Mouse (Mus musculus) adrenal gland, postnatal 14 days (tissue): Measurements from ENCODE around the gene Ccdc162. TPM values are rescaled to one million over a fixed set of nuclear protein-coding genes. Genes with fewer than 3 reads are reported as not detected.

ENCODE experiments used
- DNase-seq: peaks from one replicate; pipeline ENCODE4 v3.0.0; 2021; ENCODE audit warnings: mixed read lengths
- total RNA-seq: library from RNA; stranded (reverse); gene quantifications from 2 replicates; pipeline ENCODE4 v1.2.3, GENCODE M21; 2021

Ccdc162 gene
- total RNA-seq, 1 experiment from 2014 or later, result 0.82 TPM

DNA sequence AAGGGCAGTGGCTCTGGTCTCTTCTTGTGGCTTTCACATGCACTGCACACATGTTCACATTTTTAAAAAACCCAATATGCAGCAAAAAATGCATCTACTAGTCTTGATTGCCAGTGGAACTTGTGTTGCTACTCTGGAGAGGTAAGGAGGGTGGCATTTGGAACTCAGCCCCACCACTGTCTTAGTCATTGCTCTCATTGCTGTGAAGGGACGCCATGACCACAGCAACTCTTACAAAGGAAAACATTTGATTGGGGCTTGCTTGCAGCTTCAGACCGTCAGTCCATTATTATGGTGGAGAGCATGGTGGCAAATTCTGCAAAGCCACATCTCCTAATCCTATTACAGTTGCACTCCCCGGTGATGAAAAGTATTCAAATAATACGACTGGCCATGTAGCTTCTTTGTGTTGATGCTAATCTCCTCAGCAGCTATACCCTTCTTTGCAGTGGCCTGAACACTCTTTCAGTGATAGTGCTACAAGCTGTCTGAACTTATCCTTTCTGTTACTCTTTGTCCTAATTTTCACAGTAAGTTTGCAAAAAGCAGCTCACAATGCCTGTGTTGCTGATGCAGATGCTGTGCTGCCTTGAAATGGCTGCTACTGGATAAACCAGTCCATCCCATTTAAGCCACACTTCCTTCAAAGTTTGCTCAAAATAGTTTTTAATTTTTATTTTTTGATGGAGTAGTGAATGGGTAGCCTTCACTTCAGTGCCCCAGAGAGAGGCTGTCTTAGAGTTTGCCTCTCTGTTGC is 179.0 kb downstream of the Ccdc162 start:
- DNase-seq, result no peak

GRCm38 (mm10) chr10:41536714-41537113 is 179.7 kb downstream of the Ccdc162 start:
- DNase-seq, result no peak

- DNase-seq, result no peak
These were observed 180.4 kb downstream of the Ccdc162 start for GRCm38 (mm10) chr10:41535991-41536390.

- DNase-seq, result no peak
These were observed 186.5 kb downstream of the Ccdc162 start for GRCm38 (mm10) chr10:41529972-41530371.

DNA sequence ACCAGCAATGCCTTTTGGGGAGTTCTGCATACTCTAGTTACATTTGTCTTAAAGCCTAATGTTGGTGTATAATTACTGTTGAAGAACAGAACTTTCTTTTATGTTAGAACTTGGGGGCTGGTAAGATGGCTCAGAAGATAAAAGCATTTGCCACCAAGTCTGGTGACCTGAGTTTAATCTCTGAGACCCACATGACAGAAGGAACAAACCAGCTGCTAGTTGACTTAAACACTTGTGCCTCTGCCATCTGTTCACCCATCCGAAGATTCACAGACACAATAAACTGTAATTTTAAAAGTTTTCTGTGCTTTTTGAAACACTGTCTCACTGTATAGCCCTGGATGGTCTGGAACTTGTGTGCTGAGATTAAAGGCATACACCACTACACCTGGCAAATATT is 190.7 kb downstream of the Ccdc162 start:
- DNase-seq, result no peak

DNA sequence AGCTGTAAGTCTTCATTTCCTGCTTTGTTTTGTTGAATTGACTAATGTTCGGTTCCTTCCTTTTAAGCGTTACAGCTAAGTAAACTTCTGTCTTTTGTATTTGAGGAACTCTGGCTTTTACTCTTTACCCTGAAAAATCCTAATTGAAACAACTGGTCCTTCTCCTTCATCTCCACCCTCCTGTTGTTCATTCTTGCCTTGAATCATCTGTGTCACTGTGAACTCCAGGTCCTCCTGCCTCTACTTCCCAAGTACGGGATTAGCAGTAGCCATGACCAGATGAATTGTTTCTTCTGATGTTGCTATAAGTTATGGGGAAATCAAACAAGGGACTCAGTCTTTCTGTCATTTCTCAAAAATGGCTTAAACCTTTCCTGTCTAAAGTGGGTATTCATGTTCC is 193.0 kb downstream of the Ccdc162 start:
- no peak for DNase-seq

DNA sequence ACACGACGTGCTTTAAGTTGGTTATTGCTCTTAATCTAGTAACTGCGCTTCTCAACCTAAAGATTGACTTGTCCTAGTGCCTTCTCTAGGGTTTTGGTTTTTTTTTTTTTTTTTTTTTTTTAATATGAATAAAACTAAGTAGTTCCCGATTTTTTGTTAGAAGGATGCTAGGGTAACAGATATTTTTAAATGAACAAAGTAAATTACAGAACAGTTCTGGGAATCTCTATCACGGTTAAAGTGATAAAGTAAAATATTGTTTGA is 196.1 kb downstream of the Ccdc162 start:
- DNase-seq, result no peak

GRCm38 (mm10) chr10:41519640-41520409 is 196.6 kb downstream of the Ccdc162 start:
- peak; percentile 79 for DNase-seq

DNA sequence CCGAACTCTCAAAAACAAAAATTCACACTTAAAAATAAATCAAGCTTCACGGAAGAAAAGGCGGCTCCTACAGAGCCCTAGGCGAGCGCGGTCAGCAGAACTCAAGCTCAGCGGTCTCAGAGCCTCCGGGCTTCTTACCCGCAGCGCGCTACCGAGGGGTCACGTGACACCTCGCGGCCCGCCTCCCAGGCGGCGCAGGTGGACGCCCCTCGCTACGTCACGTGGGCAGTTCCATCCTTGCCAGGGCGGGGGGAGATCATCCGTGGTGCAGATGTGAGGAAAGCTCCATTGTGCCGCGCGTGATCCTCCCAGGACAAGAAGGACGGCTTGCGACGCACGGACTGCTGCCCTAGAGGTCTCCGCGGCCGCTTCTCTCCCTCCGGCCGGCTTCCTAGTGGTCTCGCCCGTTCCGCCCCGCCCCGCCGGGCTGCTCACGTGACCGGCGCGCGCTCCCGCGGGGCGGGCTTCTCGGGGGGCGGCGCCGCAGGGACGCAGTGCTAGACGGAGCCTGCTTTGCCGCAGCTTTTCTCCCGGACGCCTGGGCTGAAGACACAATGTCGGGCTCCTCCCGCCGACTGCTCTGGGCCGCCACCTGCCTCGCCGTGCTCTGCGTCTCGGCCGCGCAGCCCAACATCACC is 197.3 kb downstream of the Ccdc162 start, which contains the start of gene Cd164:
TSS of gene Cd164 (plus strand) at position 434 of the 638 bp plus-strand sequence.
- DNase-seq, result peak; percentile 96

DNA sequence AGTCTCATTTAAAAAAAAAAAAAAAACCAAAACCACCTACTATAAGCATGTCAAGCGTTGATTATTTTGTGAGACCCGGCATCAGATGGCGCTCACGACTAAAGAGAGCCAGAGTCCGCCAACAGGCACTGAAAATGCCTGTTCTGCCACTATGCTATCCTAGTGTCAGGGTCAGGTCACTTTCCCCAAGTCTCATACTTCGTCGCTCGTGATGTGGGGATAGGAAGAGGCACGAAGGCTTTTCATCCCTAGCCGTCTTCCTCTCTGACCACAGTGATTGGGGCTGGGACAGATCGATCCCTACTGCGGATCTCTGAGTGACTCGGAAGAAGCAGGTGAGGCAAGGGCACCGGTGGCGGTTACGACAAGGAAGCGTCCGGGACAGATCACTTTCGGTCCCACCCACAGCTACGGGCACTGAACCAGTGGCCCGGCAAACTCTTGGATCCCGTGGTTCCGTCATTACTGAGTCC is 197.9 kb downstream of the Ccdc162 start:
- DNase-seq, result peak; percentile 86

DNA sequence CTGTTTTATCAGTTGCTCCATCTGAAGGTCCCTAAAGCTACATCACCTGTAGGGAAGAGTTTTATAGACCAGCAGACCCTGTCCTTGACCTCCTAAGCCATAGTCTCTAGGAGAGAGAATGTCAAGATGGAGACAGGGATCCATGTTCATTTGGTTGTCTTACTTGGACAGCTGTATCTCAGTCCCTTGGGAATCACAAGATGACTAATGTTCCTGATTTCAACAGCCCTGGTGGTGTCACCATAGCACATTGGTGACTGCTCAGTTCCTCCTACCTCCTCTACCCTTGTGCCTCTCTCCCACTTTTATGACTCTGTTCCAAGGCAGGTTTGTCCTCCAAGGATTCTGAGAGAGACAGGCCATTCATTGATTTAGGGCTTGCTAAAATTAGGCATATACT is 201.5 kb downstream of the Ccdc162 start:
- DNase-seq, result no peak

DNA sequence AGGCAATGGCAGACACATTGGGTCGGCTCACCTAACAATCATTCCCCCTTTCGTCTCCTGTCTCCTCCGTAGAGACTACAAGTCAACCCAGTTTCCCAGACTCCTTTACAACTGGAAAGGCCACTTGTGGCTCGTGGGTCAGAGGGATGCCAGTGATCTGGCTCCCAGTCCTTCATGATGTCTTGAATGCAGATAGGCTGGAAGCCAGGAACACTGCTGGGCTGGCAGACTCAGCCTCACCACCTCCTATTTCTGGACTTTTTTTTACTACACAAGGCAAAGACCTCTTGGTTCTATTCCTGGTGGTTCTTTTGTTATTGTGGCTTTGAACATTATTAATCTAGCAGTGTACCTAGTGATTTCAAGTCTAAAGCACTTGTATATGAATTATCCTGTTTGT is 202.1 kb downstream of the Ccdc162 start:
- no peak for DNase-seq

- peak; percentile 47 for DNase-seq
These were observed 207.3 kb downstream of the Ccdc162 start for GRCm38 (mm10) chr10:41509160-41509559.

- DNase-seq, result peak; percentile 79
These were observed 211.0 kb downstream of the Ccdc162 start for GRCm38 (mm10) chr10:41505446-41505845.

GRCm38 (mm10) chr10:41504996-41505395 is 211.4 kb downstream of the Ccdc162 start:
- DNase-seq, result no peak

DNA sequence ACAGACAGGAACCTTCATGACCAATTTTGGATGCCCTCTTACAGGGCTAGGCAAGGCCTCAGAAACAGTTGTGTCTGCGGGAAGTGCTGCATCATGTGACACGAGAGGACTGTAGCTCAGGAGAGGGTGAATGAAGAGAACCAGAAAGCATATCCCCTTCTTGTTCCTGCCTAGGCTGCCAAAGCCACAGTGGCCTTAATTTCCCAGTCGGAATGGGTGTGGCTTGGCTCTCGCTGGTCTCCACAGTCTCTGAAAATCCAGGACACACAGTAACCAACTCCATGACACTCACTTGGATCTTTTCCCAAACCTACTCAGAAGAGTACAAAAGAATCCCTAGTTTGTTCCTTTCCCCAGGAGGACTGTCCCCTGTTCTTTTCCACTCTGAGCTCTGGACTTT is 215.5 kb downstream of the Ccdc162 start:
- DNase-seq, result peak; percentile 50

DNA sequence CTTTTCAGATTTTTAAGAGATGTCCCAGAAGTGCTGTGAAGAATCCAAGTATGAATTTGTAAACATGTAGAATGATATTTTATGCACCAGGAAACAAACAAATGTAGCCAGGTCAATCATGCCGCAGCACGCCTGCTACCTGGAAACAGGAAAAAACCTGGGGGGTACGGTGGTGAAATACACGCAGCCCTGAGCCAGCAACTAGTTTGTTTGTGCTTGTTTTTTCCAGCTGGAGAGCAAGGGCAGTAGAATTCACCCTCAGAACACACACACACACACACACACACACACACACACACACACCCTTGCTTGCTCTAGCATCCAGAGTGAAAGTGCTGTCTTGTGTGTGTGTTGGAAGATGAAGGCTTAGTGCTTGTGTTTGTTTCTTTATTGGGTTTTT is 225.3 kb downstream of the Ccdc162 start:
- DNase-seq, result no peak

- DNase-seq, result no peak
These were observed 225.9 kb downstream of the Ccdc162 start for GRCm38 (mm10) chr10:41490518-41490873.

DNA sequence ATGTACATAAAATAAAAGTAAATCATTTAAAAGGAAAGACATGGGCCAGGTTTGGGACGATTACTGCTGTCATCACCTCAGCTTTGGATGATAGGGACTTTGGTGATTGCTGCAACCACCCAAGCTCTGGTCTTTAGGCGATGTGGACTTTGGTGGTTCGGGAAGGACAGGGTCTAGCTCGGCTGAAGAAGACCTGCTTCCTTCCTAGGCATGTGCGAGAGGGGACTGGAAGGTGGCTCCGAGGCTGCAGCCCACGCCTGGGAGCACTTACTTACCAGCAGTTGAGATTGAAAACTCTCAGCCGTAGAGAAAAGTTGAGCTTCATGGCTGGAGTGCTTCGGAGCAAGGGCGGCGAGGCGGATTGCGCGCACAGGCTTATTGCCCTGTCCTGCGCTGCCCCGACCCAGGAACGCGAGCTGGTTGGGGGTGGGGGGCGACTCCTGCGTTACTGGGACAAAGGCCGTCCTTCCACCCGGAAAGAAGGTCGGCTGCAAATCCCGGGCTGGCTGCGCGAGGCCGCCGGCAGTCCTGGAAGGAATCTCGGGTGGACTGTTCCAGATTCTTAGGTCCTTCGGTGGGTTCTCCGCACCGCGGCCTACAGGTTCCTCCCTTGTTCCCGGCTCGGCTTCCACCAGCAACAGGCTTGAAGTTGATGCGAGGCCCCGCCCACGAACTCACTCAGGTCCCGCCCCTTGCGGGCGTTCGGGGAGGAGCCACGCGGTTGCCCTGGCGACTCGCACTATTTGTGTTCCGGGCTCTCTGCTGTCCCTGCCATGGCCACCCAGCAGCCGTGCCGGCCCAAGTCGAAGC is 226.5 kb downstream of the Ccdc162 start, which contains the start of the genes Smpd2 and Ppil6:
TSS of gene Smpd2 (minus strand) at position 662 of the 810 bp plus-strand sequence.
TSS of gene Ppil6 (plus strand) at position 732 of the 810 bp plus-strand sequence.
- DNase-seq, result peak; percentile 97

DNA sequence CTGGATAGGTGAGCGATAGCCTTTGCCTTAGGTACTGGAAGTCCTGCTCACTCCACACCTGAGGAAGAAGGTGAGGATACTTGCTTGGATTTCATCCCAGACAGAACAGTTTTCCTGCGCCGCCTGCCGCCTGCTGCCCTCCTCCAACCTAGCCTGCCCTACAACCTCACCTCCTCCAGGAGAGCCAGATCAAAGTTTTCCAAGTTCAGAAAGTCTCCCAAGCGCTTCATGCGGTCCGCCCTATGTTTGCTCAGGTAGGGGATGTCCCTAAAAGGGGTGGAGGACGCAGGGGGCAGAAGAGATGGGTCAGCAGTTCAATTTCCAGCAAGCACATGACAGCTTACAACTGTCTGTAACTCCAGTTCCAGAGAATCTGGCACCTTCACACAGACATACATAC is 227.1 kb downstream of the Ccdc162 start:
- no peak for DNase-seq

DNA sequence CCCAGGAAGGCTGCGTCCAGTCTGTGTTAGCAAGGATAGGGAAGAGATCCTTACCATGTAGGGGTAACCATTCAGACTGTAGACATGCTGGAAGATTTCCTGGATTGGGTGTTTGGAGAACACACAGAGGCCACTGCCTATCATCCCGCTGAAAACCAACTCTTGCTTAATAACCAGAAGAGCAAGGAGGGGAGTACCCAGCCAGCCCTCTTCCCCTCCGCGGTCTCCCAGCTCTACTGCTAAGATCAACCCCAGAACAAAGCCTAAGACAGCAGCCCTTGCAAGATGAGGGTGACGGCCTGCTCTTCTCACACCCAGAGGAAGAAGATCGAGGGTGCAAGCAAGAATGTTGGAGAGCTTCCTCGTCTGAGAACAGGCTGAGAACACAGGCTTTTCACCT is 227.6 kb downstream of the Ccdc162 start:
- no peak for DNase-seq
